Mouse (Mus musculus) yolk sac, embryonic 10.5 days (tissue): Measurements from ENCODE around the gene Cd93.

Experiments
- DNase-seq: peaks from one replicate; pipeline ENCODE4 v3.0.0-alpha.2; 2017; ENCODE audit warnings: low spot score

The Cd93 gene

DNA sequence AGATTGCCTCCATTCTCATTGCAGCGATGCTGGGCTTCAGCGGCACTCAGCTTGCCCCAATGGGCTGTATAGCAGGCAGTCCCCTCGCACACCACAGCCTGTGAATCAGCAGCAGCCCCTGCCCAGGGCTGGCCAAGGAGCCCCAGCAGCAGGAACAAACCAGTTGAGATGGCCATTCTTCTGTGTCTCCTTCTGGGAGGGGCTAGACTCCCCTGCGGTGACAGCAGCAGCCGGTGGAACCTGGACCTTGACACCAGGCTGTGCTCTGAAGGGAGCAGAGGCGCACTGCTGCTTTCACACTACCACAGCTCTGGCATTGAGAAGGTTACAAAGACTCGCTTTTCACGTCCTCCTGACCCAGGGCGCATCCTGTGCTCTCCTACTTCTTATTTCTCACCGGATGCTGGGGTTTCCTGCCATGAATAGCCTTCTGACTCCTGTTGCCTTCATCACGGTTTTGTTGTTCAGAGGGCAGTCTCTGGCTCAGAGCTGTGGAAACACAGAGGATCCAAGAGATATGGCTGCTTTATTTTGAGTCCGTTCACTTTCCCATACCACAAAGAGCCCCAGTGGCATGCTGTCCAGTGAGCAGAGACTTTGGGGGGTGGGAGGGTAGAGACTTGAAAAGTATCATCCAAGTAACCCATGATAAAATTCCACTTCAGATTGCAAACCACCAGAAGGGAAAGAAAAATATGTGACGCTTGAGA lies at the start of gene Cd93:
Gene Cd93 (minus strand): TSS at position 315 of the 710 bp plus-strand sequence.
- peak; percentile 67 for DNase-seq

DNA sequence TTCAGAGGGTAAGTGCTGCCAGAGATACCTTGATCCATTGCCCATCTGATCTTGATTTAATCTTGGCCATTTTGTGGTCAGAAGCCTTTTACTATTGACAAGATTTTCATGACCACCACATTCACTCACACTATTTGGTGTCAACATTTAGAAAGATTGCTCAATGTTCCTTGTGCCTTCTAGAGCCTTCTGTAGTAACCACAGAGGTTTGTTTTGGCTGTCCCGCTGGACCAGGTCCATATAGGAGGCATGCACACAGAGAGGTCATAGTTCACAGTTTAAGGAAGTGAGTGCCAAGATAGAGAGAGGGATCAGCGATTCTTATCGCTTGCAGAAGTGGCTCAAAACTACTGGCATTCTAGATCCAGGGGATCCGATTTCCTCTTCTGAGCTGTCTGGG lies 48.7 kb upstream of the Cd93 start:
- peak; percentile 27 for DNase-seq

DNA sequence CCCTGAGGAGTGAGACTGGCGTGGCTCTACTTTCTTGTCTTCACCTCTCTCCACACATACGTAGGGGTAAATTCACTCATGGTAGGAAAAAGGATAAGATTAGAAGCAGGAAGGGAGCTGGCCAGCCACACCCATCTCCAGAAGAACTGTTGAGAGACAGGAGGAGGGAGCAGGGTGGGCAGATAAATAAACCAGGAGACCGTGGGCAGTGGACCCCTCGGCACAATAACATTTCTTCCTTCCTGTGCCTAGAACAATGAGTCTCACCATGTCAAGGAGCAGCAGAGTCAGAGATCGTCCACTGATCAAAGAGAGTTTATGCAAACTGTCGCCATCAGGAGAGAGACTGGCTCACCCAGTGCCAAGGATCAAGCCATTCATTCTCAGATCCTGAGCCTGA lies 46.8 kb upstream of the Cd93 start:
- DNase-seq = no peak

DNA sequence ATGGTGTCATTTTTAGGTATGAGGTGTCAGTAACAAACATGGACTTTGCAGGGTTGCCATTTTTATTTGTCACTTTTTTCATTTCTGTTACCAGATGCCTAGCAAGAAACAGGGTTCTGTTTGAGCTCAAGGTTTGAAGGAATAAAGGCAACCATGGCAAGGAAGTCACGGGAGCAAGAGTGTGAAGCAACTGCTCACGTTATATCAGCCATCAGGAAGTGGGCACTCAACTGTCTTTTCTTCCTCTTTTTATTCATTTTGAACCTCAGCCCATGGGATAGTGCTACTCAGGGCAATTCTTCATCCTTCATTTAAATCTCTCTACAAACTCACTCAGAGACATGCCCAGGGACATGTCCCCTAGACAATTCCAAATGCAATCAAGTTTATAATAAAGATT lies 45.5 kb upstream of the Cd93 start:
- no peak for DNase-seq

DNA sequence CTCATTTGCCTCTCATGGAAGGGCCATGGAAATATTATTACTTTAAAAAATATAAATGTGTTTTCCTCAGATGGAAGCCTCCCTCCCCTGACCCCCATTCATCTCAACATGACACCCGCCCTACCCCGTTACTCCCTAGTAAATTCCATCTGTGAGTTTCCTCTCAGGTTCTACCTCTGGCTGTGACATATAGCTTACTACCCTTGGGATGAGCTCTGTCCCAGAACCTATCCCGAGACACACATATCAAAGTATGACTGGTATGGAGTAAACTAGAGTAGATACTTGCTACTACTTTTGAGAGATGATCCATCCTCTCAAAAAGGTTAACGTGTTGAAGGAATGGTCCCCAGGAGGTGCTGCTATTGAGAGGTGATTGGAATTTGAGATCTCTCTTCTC lies 42.2 kb upstream of the Cd93 start:
- DNase-seq = no peak

DNA sequence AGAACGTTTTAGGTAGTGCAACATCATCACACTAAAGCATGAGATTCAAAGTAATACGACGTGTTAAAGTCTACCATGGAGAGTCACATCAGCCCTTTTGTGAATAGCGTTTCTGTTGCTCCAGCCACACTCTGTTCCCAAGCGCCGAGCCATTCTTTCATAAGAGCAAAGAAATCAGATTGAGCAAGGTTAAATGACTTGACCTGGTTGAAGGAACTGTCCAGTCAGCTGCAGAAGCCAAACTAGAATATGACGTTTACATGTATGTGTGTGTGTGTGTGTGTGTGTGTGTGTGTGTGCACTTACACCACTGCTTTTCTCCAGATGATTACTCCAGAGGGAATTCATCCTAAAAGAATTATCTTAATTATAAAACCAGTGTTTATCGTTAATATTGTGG lies 37.0 kb upstream of the Cd93 start:
- DNase-seq = no peak

DNA sequence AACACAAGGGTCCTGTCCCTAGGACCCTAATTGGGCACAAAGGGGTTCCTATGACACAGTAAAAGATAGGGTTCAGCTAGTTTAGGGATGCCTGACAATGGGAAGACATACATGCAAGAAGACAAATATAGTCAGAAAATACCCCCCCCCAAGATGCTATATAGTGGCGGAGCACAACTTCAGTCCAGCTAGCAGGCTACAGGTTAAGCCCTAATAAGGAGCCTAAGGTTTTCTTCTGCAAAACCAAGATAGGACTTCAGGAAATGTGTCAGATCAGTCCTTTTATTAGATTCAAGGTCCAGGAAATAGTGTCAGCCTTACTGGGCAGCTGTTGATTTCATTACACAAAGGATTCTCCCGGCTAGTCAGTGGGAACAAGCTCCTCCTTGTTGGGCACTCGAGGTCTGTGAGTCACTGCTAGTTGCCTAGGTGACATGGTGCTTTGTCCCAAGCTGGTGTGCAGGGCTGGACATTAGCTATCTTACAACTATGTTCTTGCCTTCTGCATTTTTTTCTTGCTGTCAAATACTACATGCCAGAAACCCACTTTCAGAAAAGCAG lies 34.9 kb upstream of the Cd93 start:
- no peak for DNase-seq

DNA sequence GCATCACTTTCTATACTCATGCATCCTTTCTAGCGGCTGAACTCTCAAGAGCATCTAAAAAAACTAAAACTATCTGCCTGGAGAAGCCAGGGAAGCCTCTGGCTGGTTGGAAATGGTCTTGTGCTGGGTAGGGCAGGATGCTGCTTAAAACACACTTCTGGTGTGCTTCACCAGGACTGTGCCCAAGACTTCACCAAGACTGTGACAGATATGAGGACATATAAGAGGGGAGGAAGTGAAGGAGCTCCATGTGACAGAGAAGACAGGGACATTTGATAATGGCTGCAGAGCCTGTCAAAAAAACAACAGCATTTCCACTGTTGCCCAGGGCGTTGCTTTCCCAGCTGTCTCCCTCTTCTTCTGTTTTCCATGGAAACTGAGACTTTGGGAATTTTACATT lies 34.0 kb upstream of the Cd93 start:
- DNase-seq = no peak

DNA sequence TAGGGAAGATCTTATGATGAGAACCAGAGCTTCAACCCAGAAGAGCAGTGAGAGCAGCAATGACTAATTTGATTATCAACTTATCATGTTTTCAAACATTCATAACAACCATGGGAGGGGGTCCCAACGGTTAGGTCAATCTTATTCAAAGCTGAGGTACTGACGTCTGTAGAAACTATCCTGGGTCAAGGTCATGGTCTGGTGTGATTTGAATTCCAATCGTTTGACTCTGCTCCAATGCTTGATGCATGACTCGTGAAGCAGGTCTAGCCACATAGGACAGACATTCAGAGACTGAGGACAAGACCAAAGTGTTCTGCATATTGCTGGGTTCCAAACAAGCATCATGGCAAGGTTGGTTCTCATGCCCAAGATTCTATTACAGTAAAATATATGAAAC lies 33.2 kb upstream of the Cd93 start:
- DNase-seq = no peak

DNA sequence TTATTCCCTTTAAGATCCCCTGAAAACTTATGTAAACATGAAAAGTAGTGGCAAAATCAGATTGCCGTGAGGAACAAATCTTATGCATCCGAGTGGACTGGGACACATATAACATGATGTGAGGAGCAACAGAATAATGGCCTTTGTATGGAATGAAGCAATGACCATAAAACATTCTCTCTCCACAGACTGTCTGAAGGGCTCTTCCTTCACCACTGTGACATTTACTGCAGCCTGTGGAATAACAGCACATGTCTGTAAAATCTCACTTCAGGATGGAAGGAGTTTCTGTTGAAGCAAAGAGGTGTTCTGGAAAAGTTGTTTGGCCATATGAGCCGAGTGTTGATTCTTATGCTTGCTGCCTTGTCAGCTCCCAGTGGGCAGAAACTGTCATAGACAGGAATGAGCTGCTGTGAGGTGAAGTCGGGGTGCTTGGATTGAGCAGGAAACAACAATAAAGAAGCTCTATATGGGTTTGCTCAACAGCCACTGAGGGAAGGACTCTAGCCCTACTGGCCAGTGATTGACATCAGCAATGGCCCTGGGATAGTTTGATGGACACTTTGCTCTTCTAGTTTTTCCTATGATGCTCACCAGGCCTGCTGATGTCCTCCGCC lies 32.6 kb upstream of the Cd93 start:
- no peak for DNase-seq

DNA sequence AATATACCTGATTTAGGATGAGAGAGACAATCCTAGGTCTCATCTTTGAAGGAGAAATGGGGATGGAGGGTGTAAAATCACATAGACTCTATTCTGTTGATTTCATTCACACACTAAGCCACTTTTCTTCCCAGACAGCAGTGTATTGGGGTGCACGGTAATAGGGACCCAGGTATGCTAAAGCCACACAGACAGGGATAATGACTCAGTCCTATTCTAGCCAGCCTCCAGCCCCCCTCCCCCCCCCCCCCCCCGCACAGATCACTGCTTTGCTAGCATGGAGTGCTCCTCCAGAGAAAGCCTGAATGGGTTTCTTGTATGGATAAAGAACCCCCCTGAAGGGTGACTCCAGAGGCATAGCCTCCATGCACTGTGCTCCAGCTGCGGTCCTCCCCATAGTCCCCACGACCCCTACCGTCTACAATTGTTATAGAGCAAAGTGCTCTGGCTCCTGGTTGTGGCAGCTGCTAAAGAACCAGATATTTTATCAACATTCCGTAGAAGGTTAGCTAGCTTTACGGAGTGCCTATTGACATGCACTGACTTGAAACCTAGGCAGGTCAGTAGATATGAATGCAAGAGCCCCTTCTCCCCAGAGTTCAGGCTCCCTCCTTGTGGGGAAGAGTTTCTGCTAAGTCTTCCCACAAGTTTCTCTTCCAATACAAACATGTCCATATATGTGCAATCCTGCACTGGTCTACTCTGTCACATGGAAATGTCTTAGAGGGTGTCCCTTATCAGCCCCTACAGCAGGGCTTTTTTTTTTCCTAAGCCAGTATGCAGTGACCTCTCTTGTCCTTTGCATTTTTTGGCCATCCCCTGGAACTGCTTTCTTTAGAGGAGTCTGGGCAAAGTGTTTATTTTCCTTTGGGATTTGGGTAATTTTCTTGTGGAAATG lies 26.2 kb upstream of the Cd93 start:
- no peak for DNase-seq

DNA sequence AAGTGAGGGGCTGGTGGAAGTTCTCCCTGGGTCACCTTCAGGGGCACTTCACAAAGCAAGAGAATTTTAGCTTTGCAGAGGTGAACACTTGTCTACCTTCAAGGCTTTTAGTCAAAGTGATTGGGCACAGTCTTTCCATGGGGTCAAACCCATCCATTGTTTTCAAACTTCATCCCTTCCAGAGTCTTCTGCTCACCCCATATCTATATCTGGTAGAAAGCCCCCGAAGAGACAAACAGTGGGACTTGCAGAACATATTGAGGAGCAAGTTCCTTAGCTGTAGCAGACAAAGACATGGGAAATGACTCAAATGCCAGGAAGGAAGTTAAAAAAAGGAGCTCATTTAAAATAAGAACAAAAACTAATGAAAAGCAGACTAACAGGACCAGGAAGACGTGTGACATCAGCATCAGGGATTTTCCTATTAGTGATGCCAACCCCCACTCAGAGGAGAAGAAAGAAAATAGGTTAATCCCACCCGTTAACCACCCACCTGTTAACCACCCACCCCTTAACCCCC lies 24.6 kb upstream of the Cd93 start:
- no peak for DNase-seq

DNA sequence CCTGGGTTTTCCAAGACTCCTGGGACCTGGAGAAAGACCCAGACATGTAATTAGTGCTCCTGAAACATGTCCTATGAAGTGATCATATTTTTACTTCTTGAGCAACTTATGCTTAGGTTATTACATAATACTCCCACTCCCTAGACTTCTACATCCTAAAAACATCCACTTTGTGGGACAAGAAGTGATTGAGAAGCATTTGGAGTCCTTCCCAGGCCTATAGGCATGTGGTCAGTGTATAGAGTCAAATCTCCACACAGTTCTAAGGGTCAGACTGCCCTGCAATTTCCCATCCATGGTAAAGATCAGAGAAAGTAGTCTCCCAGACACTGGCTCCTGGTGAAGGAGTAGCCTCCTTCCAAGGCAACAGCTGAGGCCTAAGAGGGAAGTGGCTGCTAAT lies 12.0 kb upstream of the Cd93 start:
- no peak for DNase-seq

DNA sequence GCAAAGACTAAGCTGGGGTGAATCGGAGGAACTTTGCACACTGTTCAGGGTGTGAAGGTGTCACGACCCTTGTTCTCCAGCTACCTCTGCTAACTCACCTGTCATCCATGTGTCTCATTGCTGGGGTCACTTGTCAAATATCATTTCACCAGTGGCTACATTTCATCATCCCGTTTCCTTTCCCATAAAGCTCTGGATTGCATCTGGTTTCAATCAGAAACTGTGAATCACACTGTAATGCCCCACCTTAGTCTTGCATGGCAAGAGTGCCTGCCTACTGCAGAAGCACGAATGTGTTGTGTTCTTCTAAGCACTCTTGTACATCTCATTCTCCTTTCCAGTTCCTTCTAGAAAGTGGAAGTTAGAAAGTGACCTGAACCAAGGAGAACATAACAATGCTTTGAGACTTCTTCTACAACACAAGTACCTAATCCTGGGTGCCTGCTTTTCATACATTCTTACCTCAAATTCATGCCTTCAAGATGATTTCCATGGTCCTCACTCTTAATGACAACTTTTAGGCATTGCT lies 10.7 kb upstream of the Cd93 start:
- no peak for DNase-seq

DNA sequence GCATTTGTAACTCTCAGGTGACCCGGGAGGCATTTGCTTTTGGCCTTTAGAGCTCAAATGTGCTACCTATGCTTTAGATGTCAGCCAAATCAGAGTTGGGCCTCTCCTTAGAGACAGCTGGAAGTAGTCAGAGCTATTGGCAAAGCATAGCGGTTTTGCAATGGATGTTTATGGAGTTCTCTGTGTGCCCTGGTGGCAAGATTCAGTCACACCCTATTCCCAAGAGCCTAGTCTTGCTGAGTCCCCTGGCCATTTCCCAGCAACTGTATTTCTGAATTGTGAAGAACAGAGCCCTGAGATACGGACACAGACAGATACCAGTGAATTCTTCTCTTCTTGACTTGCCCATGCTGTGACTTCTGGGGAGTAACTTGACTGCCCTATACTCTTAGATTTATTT lies 9.7 kb upstream of the Cd93 start:
- no peak for DNase-seq

DNA sequence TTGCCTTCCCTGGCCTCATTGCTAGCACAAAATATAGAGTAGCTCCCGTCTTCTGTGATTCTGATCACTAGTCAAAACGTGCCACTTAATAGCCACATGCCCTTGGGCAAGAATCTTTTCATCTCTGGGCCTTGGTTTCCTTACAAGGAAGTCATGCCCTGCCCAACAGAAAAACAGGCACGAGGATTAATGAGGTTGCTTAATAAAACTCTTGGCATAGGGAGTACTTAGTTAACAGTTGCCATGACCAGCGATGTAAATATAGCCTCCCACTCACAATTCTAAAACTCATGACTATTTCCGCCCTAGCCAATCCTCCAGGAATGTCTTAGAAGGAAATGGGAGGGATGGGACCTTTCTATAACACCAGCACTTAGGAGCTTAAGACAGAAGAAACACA lies 8.1 kb upstream of the Cd93 start:
- DNase-seq = no peak

DNA sequence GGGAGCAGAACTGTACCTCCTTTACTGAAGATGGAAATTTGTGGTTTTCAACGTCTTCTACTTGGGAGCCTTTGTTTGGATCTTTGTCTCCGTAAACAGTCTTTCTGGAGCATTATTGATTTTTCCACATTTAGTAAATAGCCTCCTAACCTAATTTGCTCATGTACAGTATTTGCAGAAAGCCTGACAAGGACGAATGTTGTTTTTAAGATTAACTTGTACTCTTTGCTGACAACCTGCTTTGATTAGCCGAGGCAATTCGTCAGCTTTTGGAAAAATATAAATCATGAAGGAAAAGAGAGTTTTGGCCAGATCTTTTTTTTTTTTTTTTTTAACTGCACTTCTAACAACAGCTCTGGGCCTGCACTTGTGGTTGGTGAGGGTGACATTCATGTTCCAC lies 7.3 kb upstream of the Cd93 start:
- no peak for DNase-seq

DNA sequence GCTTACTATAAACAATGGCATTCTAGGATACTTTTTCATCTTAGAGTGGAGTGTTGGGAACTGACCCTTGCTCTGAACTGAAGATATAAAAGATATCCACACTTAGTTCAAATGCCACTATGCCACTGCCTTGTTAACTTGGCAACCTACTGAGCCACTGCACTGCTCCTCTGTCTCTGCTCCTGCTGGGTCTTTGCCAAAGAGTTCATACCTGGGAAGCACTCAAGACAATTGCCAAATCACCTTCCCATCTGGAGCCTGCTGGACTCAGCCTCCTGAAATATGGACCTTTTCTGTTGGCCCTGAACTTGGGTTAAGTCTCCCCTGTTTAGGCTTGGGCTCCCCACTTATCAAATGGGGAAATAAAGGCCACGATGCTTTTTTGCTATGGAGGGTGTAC lies 6.3 kb upstream of the Cd93 start:
- DNase-seq = no peak

DNA sequence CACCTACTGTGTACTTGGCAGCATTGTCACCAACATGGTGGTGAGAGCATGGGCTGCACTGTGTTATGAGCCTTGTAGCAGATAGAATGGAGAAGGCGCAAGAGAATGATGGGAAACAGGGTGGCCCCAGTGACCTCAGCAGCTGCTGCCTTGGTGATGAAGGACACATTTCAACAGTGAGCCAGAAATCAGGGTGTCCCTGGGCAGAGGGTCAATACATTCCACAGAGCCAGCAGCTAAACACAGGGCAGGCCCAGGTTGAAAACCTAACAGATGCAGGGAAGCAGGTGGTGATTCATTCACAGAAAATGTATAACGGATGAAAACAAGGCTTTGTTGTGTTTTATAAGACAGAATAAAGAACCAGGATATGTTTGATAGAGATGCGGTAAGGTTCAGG lies 3.1 kb upstream of the Cd93 start:
- DNase-seq = no peak

DNA sequence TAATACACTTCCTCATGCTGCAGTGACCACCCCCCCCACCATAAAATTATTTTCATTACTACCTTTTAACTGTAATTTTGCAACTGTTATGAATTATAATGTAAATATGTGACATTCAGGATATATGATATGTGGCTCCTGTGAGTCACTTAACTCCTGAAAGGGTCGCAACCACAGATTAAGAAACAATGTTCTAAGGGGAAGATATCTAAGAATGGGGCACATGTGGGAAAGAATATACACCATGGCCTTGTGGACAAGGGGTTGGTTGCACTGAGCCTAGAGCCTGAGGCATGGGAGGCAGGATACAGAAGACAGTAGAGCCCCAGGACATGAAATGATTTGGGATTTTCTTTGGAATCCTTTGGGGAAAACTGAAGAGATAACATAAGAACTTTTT lies 2.3 kb upstream of the Cd93 start:
- no peak for DNase-seq

DNA sequence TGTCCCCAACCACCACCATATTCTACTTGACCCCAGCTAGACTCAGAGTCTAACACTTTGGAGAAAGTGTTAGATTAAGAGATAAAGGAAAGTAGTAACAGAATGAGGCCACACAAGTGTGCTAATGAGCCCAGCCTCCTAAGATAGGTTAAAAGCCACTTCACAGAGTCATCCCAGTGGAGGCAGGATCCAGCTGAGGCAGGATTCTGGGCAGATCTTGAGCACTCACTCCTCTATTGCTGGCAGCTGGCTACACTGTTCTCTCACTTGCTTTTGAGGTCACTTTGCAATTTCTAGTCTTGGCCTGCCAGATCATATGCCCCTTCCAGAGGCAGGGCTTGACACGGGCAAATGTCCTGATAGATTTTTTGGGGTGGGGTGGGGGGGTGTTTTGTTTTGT lies 1.1 kb upstream of the Cd93 start:
- no peak for DNase-seq

DNA sequence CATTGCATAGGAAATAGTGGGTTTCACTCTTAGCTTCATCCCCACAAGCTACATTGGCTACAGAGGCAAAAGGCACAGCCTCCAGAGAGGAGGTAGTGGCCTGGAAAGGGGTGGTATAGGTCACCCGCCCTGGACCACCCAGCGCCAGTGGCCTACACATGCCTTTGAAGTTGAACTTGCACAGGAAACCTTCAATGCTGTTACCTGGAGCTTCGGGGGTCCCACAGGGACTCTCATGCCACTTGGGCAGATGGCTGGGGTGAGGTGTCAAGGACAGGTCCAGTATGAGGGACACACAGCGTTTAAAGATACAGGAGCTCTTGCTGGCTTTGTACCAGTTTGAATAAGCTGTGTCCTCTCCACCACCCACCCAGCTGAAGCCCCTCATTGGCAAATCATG lies 653 bp downstream of the Cd93 start:
- no peak for DNase-seq
